Mouse (Mus musculus) liver, postnatal 0 days (tissue): Measurements from ENCODE around the gene Tlk2.

Experiments used
- CTCF ChIP-seq: sonication (generic); IDR thresholded peaks from 2 replicates; pipeline ENCODE4 v1.5.1; 2016; ENCODE audit warnings: antibody characterized with exemption, low read depth
- EP300 ChIP-seq: IDR thresholded peaks from 2 replicates; pipeline ENCODE4 v1.6.1; 2016; ENCODE audit warnings: antibody characterized with exemption, low read depth, mild to moderate bottlenecking

DNA sequence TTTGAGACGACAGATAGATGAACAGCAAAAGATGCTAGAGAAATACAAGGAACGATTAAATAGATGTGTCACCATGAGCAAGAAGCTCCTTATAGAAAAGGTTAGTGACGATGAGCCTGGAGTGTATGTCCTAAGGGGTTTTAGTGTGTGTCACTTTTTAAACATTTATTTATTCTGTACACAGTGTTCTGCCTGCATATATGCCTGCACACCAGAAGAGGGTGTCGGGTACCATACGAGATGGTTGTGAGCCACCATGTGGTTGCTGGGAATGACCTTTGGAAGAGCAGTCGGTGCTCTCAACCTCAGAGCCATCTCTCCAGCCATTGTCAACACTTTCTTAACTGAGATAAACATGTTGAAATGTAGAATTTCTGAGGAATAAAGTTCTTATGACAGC, 68.2 kb downstream of the Tlk2 start:
- no peak; the same call in 1 of the 2 replicates for TF ChIP-seq CTCF
- no peak for TF ChIP-seq EP300
